Mouse (Mus musculus): ENCODE data around the gene Cpt1a. TPM values are rescaled to one million over a fixed set of nuclear protein-coding genes. Genes with fewer than 3 reads are reported as not detected.

Cpt1a gene
- total and polyA plus RNA-seq, 3 experiments: 4.1 to 22.3 (median 15.0) TPM

DNA sequence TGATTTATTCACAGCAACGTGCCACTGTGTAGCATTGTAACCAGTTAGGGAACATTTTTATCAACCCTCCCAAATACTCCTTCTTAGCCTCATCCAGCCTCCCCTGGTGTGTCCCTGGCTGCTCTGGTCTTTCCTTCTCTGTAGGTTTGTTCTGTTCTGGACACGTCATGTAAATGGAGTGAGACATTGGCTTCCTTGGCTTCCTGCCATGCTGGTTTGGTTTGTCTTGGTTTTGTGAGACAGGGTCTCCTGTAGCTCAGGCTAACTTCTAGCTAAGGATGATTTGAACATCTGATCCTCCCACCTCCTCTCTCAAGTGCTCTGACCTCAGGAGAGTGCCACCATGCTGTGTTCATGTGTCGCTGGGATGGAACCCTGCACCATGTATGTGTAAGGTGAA is 21.8 kb downstream of the Cpt1a start:
- Histone ChIP-seq H3K27me3 (ENCODE audit: insufficient read depth, low read length) (no peaks in the 10 kb centered on the region), H3K36me3 (replicated peaks) (peaks cover 38% of the 10 kb centered on the region), H3K4me1 (ENCODE audit: insufficient read depth, low read depth, low read length) (peaks cover 22% of the 10 kb centered on the region), H3K4me3 (ENCODE audit: low read depth, low read length) (no peak overlapping the region), H3K9me3 (replicated peaks) (peaks cover 4% of the 10 kb centered on the region)
- no peak for ATAC-seq (ENCODE audit: extremely low read depth, insufficient number of reproducible peaks, low FRiP score, poor library complexity, severe bottlenecking)
- DNase-seq (ENCODE audit: low spot score): no peak
- TF ChIP-seq GATA1 (IDR thresholded peaks at IDR 0.05; ENCODE audit: borderline replicate concordance, low read length) (no peak), GATA2 (IDR thresholded peaks at IDR 0.05; ENCODE audit: borderline replicate concordance, low read depth, low read length) (no peak), CTCF (IDR thresholded peaks at IDR 0.05; ENCODE audit: low read depth, low read length) (no peak), POLR2AphosphoS5 (IDR thresholded peaks at IDR 0.05; ENCODE audit: insufficient replicate concordance, low read depth, low read length) (no peak), TAL1 (conservative IDR thresholded peaks at IDR 0.05; ENCODE audit: low read depth, low read length) (no peak)

- H3K36me3 ChIP-seq (replicated peaks): peaks cover 43% of the 10 kb centered on the region
- H3K9me3 ChIP-seq (replicated peaks): peaks cover 4% of the 10 kb centered on the region
- H3K4me1 ChIP-seq (ENCODE audit: insufficient read depth, low read depth, low read length): peaks cover 12% of the 10 kb centered on the region
- TF ChIP-seq POLR2AphosphoS5 (IDR thresholded peaks at IDR 0.05; ENCODE audit: insufficient replicate concordance, low read depth, low read length) (no peak), GATA2 (IDR thresholded peaks at IDR 0.05; ENCODE audit: borderline replicate concordance, low read depth, low read length) (no peak)
- DNase-seq (ENCODE audit: low spot score) (no peak), ATAC-seq (ENCODE audit: extremely low read depth, insufficient number of reproducible peaks, low FRiP score, poor library complexity, severe bottlenecking) (no peak)
- H3K4me3 ChIP-seq (ENCODE audit: low read depth, low read length): no peak overlapping the region
- H3K27me3 ChIP-seq (ENCODE audit: insufficient read depth, low read length): no peaks in the 10 kb centered on the region
Measured at GRCm38 (mm10) chr19:3344636-3345544, 22.8 kb downstream of the Cpt1a start.

DNA sequence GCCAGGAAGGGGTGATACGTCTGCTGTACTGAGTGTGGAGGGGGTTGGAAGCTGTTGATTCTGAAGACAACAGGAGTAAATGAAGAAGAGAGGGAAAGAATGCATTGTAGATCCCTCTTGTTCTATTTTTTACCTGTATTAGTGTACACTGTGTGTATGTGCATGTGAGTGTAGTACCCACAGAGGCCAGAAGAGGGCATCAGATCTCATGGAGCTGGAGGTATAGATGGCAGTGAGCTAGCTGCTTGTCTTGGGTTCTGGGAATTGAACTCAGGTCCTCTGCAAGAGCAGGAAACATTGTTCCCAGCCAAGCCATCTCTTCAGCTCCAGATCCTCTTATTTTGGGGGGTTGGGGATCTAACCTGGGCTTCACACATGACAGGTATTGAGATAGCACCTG is 25.6 kb downstream of the Cpt1a start:
- H3K4me1 ChIP-seq (ENCODE audit: insufficient read depth, low read depth, low read length): no peaks in the 10 kb centered on the region; the same call in 1 of the 2 replicates
- peaks cover 61% of the 10 kb centered on the region for H3K36me3 ChIP-seq (replicated peaks)
- no peak overlapping the region for H3K4me3 ChIP-seq (ENCODE audit: low read depth, low read length)
- ATAC-seq (ENCODE audit: extremely low read depth, insufficient number of reproducible peaks, low FRiP score, poor library complexity, severe bottlenecking) (no peak), DNase-seq (ENCODE audit: low spot score) (no peak)
- no peak for TF ChIP-seq TAL1 (conservative IDR thresholded peaks at IDR 0.05; ENCODE audit: low read depth, low read length)
- TF ChIP-seq GATA1 (IDR thresholded peaks at IDR 0.05; ENCODE audit: borderline replicate concordance, low read length): no peak
- no peak for TF ChIP-seq GATA2 (IDR thresholded peaks at IDR 0.05; ENCODE audit: borderline replicate concordance, low read depth, low read length)
- TF ChIP-seq POLR2AphosphoS5 (IDR thresholded peaks at IDR 0.05; ENCODE audit: insufficient replicate concordance, low read depth, low read length): no peak
- peak; percentile 35; the same call in 1 of the 2 replicates for TF ChIP-seq CTCF (IDR thresholded peaks at IDR 0.05; ENCODE audit: low read depth, low read length)
- H3K27me3 ChIP-seq (ENCODE audit: insufficient read depth, low read length): no peaks in the 10 kb centered on the region
- peaks cover 4% of the 10 kb centered on the region for H3K9me3 ChIP-seq (replicated peaks)

- Histone ChIP-seq H3K4me3 (ENCODE audit: low read depth, low read length) (no peak overlapping the region), H3K27me3 (ENCODE audit: insufficient read depth, low read length) (no peaks in the 10 kb centered on the region), H3K36me3 (replicated peaks) (peaks cover 81% of the 10 kb centered on the region), H3K9me3 (replicated peaks) (no peaks in the 10 kb centered on the region), H3K4me1 (ENCODE audit: insufficient read depth, low read depth, low read length) (peaks cover 4% of the 10 kb centered on the region; the same call in 1 of the 2 replicates)
- ATAC-seq (ENCODE audit: extremely low read depth, insufficient number of reproducible peaks, low FRiP score, poor library complexity, severe bottlenecking): no peak
- DNase-seq (ENCODE audit: low spot score): no peak
- TF ChIP-seq TAL1 (conservative IDR thresholded peaks at IDR 0.05; ENCODE audit: low read depth, low read length) (no peak), CTCF (IDR thresholded peaks at IDR 0.05; ENCODE audit: low read depth, low read length) (no peak), POLR2AphosphoS5 (IDR thresholded peaks at IDR 0.05; ENCODE audit: insufficient replicate concordance, low read depth, low read length) (no peak), GATA2 (IDR thresholded peaks at IDR 0.05; ENCODE audit: borderline replicate concordance, low read depth, low read length) (no peak), GATA1 (IDR thresholded peaks at IDR 0.05; ENCODE audit: borderline replicate concordance, low read length) (no peak)
Measured at GRCm38 (mm10) chr19:3353415-3354111, 31.4 kb downstream of the Cpt1a start.

GRCm38 (mm10) chr19:3355096-3355495 is 33.0 kb downstream of the Cpt1a start:
- TF ChIP-seq POLR2AphosphoS5 (IDR thresholded peaks at IDR 0.05; ENCODE audit: insufficient replicate concordance, low read depth, low read length) (no peak), GATA2 (IDR thresholded peaks at IDR 0.05; ENCODE audit: borderline replicate concordance, low read depth, low read length) (no peak)
- peaks cover 74% of the 10 kb centered on the region for H3K36me3 ChIP-seq (replicated peaks)
- ATAC-seq (ENCODE audit: extremely low read depth, insufficient number of reproducible peaks, low FRiP score, poor library complexity, severe bottlenecking): no peak
- peaks cover 12% of the 10 kb centered on the region for H3K4me1 ChIP-seq (ENCODE audit: insufficient read depth, low read depth, low read length)
- no peaks in the 10 kb centered on the region for H3K9me3 ChIP-seq (replicated peaks)
- H3K27me3 ChIP-seq (ENCODE audit: insufficient read depth, low read length): no peaks in the 10 kb centered on the region
- no peak for DNase-seq (ENCODE audit: low spot score)
- H3K4me3 ChIP-seq (ENCODE audit: low read depth, low read length): no peak overlapping the region

DNA sequence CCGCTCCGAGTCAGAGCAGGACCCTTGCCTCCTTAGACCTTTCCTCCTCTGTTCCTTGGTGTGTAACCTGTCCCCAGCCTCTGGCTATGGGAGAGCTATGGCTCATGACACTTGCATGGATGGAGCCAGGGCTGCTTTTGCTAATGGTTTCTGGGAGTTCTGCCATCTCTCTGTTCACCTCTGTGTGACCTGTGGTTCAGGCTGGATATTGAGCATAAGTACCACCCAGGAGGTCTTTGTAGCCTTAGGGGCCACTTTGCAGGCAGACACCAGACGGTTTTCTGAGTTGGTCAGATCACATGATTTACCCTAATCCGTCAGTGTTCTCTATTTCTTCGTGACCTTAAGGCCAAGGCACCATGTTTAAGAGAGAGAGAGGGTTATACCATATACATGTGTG is 34.4 kb downstream of the Cpt1a start:
- Histone ChIP-seq H3K4me3 (ENCODE audit: low read depth, low read length) (no peak overlapping the region), H3K4me1 (ENCODE audit: insufficient read depth, low read depth, low read length) (peaks cover 23% of the 10 kb centered on the region), H3K27me3 (ENCODE audit: insufficient read depth, low read length) (no peaks in the 10 kb centered on the region), H3K9me3 (replicated peaks) (no peaks in the 10 kb centered on the region), H3K36me3 (replicated peaks) (peaks cover 77% of the 10 kb centered on the region)
- ATAC-seq (ENCODE audit: extremely low read depth, insufficient number of reproducible peaks, low FRiP score, poor library complexity, severe bottlenecking) (no peak), DNase-seq (ENCODE audit: low spot score) (no peak)
- TF ChIP-seq GATA1 (IDR thresholded peaks at IDR 0.05; ENCODE audit: borderline replicate concordance, low read length) (no peak), TAL1 (conservative IDR thresholded peaks at IDR 0.05; ENCODE audit: low read depth, low read length) (no peak), GATA2 (IDR thresholded peaks at IDR 0.05; ENCODE audit: borderline replicate concordance, low read depth, low read length) (no peak), POLR2AphosphoS5 (IDR thresholded peaks at IDR 0.05; ENCODE audit: insufficient replicate concordance, low read depth, low read length) (no peak), CTCF (IDR thresholded peaks at IDR 0.05; ENCODE audit: low read depth, low read length) (no peak)
